In the genomic region with DNA sequence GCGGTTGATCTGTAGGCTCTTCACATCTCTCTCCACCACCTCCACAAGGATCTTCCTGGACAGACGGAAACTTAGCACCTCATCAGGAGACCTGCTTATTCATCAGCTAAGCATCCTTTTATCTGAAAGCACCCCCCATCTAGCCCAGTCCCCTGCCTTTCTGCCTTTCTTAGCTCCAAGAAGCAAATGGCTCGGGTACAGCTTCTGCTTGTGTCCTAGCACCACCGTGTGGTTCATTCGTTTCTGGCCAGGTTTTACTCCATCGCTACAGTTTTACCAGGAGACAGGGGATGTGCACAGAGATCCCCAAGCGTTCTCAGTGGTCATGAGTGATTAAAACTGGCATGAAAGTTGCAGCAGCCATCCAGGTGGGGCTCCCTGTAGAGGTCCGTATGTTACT, we compare ENCODE assay signal across 9 mouse cellular contexts.
DNase-seq lines count a peak whose midpoint lies in the region; ATAC-seq and TF ChIP-seq lines count a peak whose summit lies in the region.
"Had no signal": no experiment of that assay in that cellular context is flagged by ENCODE, and none has a peak within 500 bp of the region (broad histone marks: within the 10 kb centered on the region; RNA-seq: fewer than 3 reads in every experiment).

No protein-coding gene starts in this region.

- DNase-seq in cerebellum, postnatal 14 days = peak; percentile 62 to 63
- no peak for DNase-seq in cerebellum, adult 11 months
- peak; percentile 36 for DNase-seq in lung, postnatal 10 days
- DNase-seq in lung, adult 18-20 months = no peak
- DNase-seq in brain, embryonic 14.5 days (ENCODE audit: low read depth) = peak; percentile 45
- DNase-seq in kidney, adult 8-10 months = no peak

- H3K9me3 ChIP-seq in intestine, postnatal 0 days (ENCODE audit: control insufficient read depth) = no peaks in the 10 kb centered on the region
- no peaks in the 10 kb centered on the region for H3K9me3 ChIP-seq in intestine, embryonic 16.5 days (ENCODE audit: control insufficient read depth, low read length)

- no peaks in the 10 kb centered on the region for H3K27me3 ChIP-seq in intestine, postnatal 0 days (replicated peaks; ENCODE audit: control insufficient read depth, insufficient read depth, low read length)
- H3K27me3 ChIP-seq in intestine, embryonic 16.5 days (replicated peaks; ENCODE audit: control insufficient read depth, insufficient read depth, low read length) = no peaks in the 10 kb centered on the region

- TF ChIP-seq POLR2A in brain, embryonic 14.5 days (IDR thresholded peaks at IDR 0.05; ENCODE audit: borderline replicate concordance, extremely low read depth, insufficient read depth, insufficient read length, poor library complexity, severe bottlenecking) = no peak

- peaks cover 19% of the 10 kb centered on the region; the same call in 1 of the 2 replicates for H3K36me3 ChIP-seq in intestine, postnatal 0 days (ENCODE audit: control insufficient read depth, insufficient read depth)
- H3K36me3 ChIP-seq in intestine, embryonic 16.5 days (ENCODE audit: control insufficient read depth, insufficient read depth, low read length) = no peaks in the 10 kb centered on the region

- H3K4me3 ChIP-seq in intestine, postnatal 0 days (ENCODE audit: low read depth, low read length) = no peak overlapping the region
- H3K4me3 ChIP-seq in intestine, embryonic 16.5 days (ENCODE audit: low read length) = no peak overlapping the region

- no peak for ATAC-seq in intestine, postnatal 0 days
- no peak for ATAC-seq in intestine, embryonic 16.5 days

- no peaks in the 10 kb centered on the region for H3K4me1 ChIP-seq in intestine, postnatal 0 days (replicated peaks; ENCODE audit: control insufficient read depth, insufficient read depth, low read length)
- H3K4me1 ChIP-seq in intestine, embryonic 16.5 days (ENCODE audit: control insufficient read depth, insufficient read depth, low read length) = no peaks in the 10 kb centered on the region

- no peak overlapping the region for H3K27ac ChIP-seq in intestine, postnatal 0 days (ENCODE audit: low read depth, low read length)
- H3K27ac ChIP-seq in intestine, embryonic 16.5 days (ENCODE audit: low read length) = no peak overlapping the region

- peak; percentile 69 for TF ChIP-seq CTCF in intestine, postnatal 0 days (IDR thresholded peaks at IDR 0.05; ENCODE audit: low read depth)
- TF ChIP-seq CTCF in brain, embryonic 14.5 days (IDR thresholded peaks at IDR 0.05; ENCODE audit: borderline replicate concordance, extremely low read depth, insufficient read depth, insufficient read length) = peak; percentile 39; the same call in 1 of the 2 replicates

- WGBS in intestine, postnatal 0 days = 55% methylated on average over 8 of the region's 8 CpGs
- 53% methylated on average over 8 of the region's 8 CpGs for WGBS in intestine, embryonic 16.5 days

- H3K9ac ChIP-seq in intestine, postnatal 0 days (ENCODE audit: low read depth, low read length) = no peak overlapping the region
- H3K9ac ChIP-seq in intestine, embryonic 16.5 days (ENCODE audit: low read depth, low read length) = no peak overlapping the region

- H3K4me2 ChIP-seq in intestine, postnatal 0 days (replicated peaks; ENCODE audit: low read depth) = no peak overlapping the region
- H3K4me2 ChIP-seq in intestine, embryonic 16.5 days (ENCODE audit: low read depth, low read length) = no peak overlapping the region
- H3K4me2 ChIP-seq: midbrain, embryonic 11.5 days had no signal

Comparison
In these comparisons a context has a peak if more than half of its experiments do, and no peak if none do; other contexts are left out.
1. DNase-seq: peak in cerebellum, postnatal 14 days (2 of 2), lung, postnatal 10 days (single experiment) and brain, embryonic 14.5 days (single experiment); none in cerebellum, adult 11 months (single experiment), lung, adult 18-20 months (0 of 2) and kidney, adult 8-10 months (0 of 2).